Mouse (Mus musculus): ENCODE measurements around the gene Gal. TPM values are rescaled to one million over a fixed set of nuclear protein-coding genes. Genes with fewer than 3 reads are reported as not detected.

The Gal gene
- 0.22 and 0.50 TPM in 2 replicates for polyA plus RNA-seq (2015; fragmentation: Nextera tagmentation; extraction: Ambion mirVana)

DNA sequence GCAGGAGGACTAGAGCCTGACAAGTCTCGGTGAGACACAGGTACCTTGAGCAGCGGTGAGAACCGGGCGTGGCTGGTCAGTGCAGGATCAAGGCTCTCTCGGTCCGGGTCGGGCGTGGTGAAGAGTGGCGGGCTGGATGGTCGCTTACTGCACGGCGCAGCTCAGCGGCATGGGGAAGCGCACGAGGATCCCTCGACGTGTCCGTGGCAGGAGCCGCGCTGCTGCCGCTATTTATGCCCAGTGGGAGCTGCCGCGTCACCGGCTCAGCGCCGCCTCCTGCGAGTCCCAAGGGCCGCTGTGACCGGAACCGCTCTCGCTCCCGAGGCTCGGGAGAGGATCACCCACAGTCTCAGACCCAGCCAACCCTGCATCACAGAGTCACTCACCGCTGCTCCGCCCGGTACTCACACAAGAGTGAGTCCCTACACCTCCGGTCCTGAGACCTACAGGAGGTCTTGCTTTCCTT lies at the start of gene Gal:
Gene Gal (minus strand): TSS at position 277 of the 466 bp plus-strand sequence.

GRCm38 (mm10) chr19:3388629-3389057 lies 25.7 kb downstream of the Gal start, which contains the start of gene Tesmin:
Gene Tesmin (plus strand): TSS chr19:3388857.

Other genes with a start within 250 kb of the Gal start
- 80.1 and 83.2 TPM in 2 replicates for gene Mrpl21, start 131.6 kb downstream of the Gal start, polyA plus RNA-seq (2015; fragmentation: Nextera tagmentation; extraction: Ambion mirVana)
- gene Ighmbp2, start 131.5 kb downstream of the Gal start, polyA plus RNA-seq (2015; fragmentation: Nextera tagmentation; extraction: Ambion mirVana) = 4.0 and 4.9 TPM in 2 replicates
- 31.8 and 34.0 TPM in 2 replicates for gene Cpt1a, start 92.2 kb downstream of the Gal start, polyA plus RNA-seq (2015; fragmentation: Nextera tagmentation; extraction: Ambion mirVana)
- gene Tesmin, start 25.7 kb downstream of the Gal start, polyA plus RNA-seq (2015; fragmentation: Nextera tagmentation; extraction: Ambion mirVana) = 0.28 and 0.44 TPM in 2 replicates
- gene Ppp6r3, start 161.2 kb upstream of the Gal start, polyA plus RNA-seq (2015; fragmentation: Nextera tagmentation; extraction: Ambion mirVana) = 22.8 and 26.5 TPM in 2 replicates